Comparison of ENCODE assay signal across 9 mouse cellular contexts in the genomic region with DNA sequence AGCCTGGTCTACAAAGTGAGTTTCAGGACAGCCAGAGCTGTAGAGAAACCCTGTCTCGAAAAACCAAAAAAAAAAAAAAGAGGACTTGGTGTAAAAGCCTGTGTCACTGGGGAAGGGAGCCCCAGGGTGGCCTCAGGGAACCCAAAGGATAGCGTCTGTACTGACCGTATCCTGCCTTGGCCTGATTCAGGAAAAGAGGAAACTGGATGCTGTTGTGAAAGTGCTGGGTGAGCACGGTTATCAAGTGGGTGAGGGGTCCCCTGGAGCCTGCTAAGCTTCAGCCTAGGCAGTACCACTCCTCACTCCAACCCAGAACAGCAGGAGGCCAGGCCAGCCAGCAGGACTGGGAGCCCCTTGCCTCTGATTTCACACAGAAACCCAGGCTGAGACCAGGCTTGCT. TPM values are rescaled to one million over a fixed set of nuclear protein-coding genes. Genes with fewer than 3 reads are reported as not detected.
DNase-seq lines count a peak whose midpoint lies in the region; ATAC-seq and TF ChIP-seq lines count a peak whose summit lies in the region.
"Had no signal": no experiment of that assay in that cellular context is flagged by ENCODE, and none has a peak within 500 bp of the region (broad histone marks: within the 10 kb centered on the region; RNA-seq: fewer than 3 reads in every experiment).

No protein-coding gene starts in this region.

- no peak for TF ChIP-seq EP300 in stomach, postnatal 0 days (optimal IDR thresholded peaks at IDR 0.05)

- no peak overlapping the region for H3K27ac ChIP-seq in heart, embryonic 12.5 days (ENCODE audit: poor library complexity, severe bottlenecking)
- H3K27ac ChIP-seq in liver, embryonic 11.5 days (ENCODE audit: low read depth, low read length), result no peak overlapping the region
- H3K27ac ChIP-seq in stomach, postnatal 0 days (replicated peaks), result peak overlapping the region; percentile 99; the same call in 1 of the 2 replicates

- H3K27me3 ChIP-seq in heart, embryonic 12.5 days (replicated peaks), result no peaks in the 10 kb centered on the region
- H3K27me3 ChIP-seq in liver, embryonic 11.5 days (replicated peaks; ENCODE audit: control insufficient read depth, insufficient read depth, low read length), result no peaks in the 10 kb centered on the region
- no peaks in the 10 kb centered on the region for H3K27me3 ChIP-seq in stomach, postnatal 0 days (ENCODE audit: control insufficient read depth, insufficient read depth, low read length)

- H3K9me3 ChIP-seq in heart, embryonic 12.5 days (replicated peaks), result no peaks in the 10 kb centered on the region
- no peaks in the 10 kb centered on the region for H3K9me3 ChIP-seq in liver, embryonic 11.5 days (ENCODE audit: control insufficient read depth, low read length)
- H3K9me3 ChIP-seq in stomach, postnatal 0 days (ENCODE audit: control insufficient read depth, low read length), result no peaks in the 10 kb centered on the region

- peak overlapping the region; percentile 84 for H3K4me2 ChIP-seq in heart, embryonic 12.5 days
- 0 out of 2 replicates have a peak overlapping the region, but pooled peaks have one; percentile 21 for H3K4me2 ChIP-seq in liver, embryonic 11.5 days
- peak overlapping the region; percentile 89; the same call in 1 of the 2 replicates for H3K4me2 ChIP-seq in stomach, postnatal 0 days (replicated peaks; ENCODE audit: low read depth)

- peaks cover 29% of the 10 kb centered on the region for H3K36me3 ChIP-seq in heart, embryonic 12.5 days
- H3K36me3 ChIP-seq in liver, embryonic 11.5 days (ENCODE audit: control insufficient read depth, insufficient read depth, low read length), result peaks cover 13% of the 10 kb centered on the region
- peaks cover 2% of the 10 kb centered on the region; the same call in 1 of the 2 replicates for H3K36me3 ChIP-seq in stomach, postnatal 0 days (ENCODE audit: control insufficient read depth, insufficient read depth, low read length)

- TF ChIP-seq CTCF in stomach, postnatal 0 days (IDR thresholded peaks at IDR 0.05; ENCODE audit: low read depth), result no peak

- no peak overlapping the region for H3K4me3 ChIP-seq in heart, embryonic 12.5 days
- no peak overlapping the region for H3K4me3 ChIP-seq in liver, embryonic 11.5 days (ENCODE audit: low read depth, low read length)
- no peak overlapping the region for H3K4me3 ChIP-seq in stomach, postnatal 0 days (ENCODE audit: low read depth, low read length)

- DNase-seq in heart, adult 18-20 months, result no peak
- DNase-seq in thymus, postnatal 4 days, result peak; percentile 26
- no peak for DNase-seq in thymus, postnatal 0 days (ENCODE audit: low spot score)
- DNase-seq in liver, embryonic 11.5 days (ENCODE audit: low spot score), result no peak
- no peak for DNase-seq in stomach, postnatal 0 days (ENCODE audit: low spot score)
- DNase-seq in thymus, postnatal 36 days, result no peak
- no peak for DNase-seq in adrenal gland, postnatal 36 days

- H3K4me1 ChIP-seq in heart, embryonic 12.5 days (replicated peaks), result peaks cover 49% of the 10 kb centered on the region
- H3K4me1 ChIP-seq in liver, embryonic 11.5 days (replicated peaks; ENCODE audit: control insufficient read depth, insufficient read depth, low read length), result peaks cover 41% of the 10 kb centered on the region
- H3K4me1 ChIP-seq in stomach, postnatal 0 days (replicated peaks; ENCODE audit: control insufficient read depth, insufficient read depth), result peaks cover 7% of the 10 kb centered on the region

- peak overlapping the region; percentile 84 for H3K9ac ChIP-seq in heart, embryonic 12.5 days
- H3K9ac ChIP-seq in liver, embryonic 11.5 days (ENCODE audit: low read depth, low read length), result no peak overlapping the region; the same call in 1 of the 2 replicates
- peak overlapping the region; percentile 92 for H3K9ac ChIP-seq in stomach, postnatal 0 days (ENCODE audit: low read length)

- 68% methylated on average over 4 of the region's 4 CpGs for WGBS in heart, embryonic 12.5 days
- 64% methylated on average over 4 of the region's 4 CpGs for WGBS in liver, embryonic 11.5 days
- 72% methylated on average over 4 of the region's 4 CpGs for WGBS in stomach, postnatal 0 days

- no peak for ATAC-seq in heart, embryonic 12.5 days (ENCODE audit: insufficient number of reproducible peaks, low FRiP score)
- no peak for ATAC-seq in liver, embryonic 11.5 days (replicated peaks; ENCODE audit: low FRiP score)
- no peak for ATAC-seq in stomach, postnatal 0 days (ENCODE audit: low FRiP score, low TSS enrichment)

RNA-seq across cellular contexts. Expression of gene Ubald1, which starts 2.9 kb away (rescaled TPM):
- 26.8 and 27.1 TPM in 2 replicates for polyA plus RNA-seq in heart, embryonic 12.5 days (2016; fragmentation: Nextera tagmentation; extraction: Ambion mirVana)
- total RNA-seq in heart, adult 18-20 months (2021), result 10 to 100 TPM; 14.3 to 19.7 TPM
- polyA plus RNA-seq in thymus, postnatal 0 days (2015; fragmentation: Nextera tagmentation; extraction: Ambion mirVana), result 57.5 and 62.3 TPM in 2 replicates
- 26.4 and 29.9 TPM in 2 replicates for polyA plus RNA-seq in liver, embryonic 11.5 days (2014; fragmentation: Nextera tagmentation; extraction: Ambion mirVana)
- 32.1 and 40.0 TPM in 2 replicates for polyA plus RNA-seq in stomach, postnatal 0 days (2015; fragmentation: Nextera tagmentation; extraction: Ambion mirVana)
- 10 to 100 TPM; 29.2 to 36.1 TPM for total RNA-seq in adrenal gland, postnatal 36 days (2021)

RNA-seq across cellular contexts. Expression of gene Mgrn1, which starts 8.9 kb away (rescaled TPM):
- 114 and 116 TPM in 2 replicates for polyA plus RNA-seq in heart, embryonic 12.5 days (2016; fragmentation: Nextera tagmentation; extraction: Ambion mirVana)
- total RNA-seq in heart, adult 18-20 months (2021), result 100 to 1,000 TPM; 165 to 167 TPM
- 31.1 and 31.7 TPM in 2 replicates for polyA plus RNA-seq in thymus, postnatal 0 days (2015; fragmentation: Nextera tagmentation; extraction: Ambion mirVana)
- polyA plus RNA-seq in liver, embryonic 11.5 days (2014; fragmentation: Nextera tagmentation; extraction: Ambion mirVana), result 50.5 and 52.5 TPM in 2 replicates
- 43.0 and 44.0 TPM in 2 replicates for polyA plus RNA-seq in stomach, postnatal 0 days (2015; fragmentation: Nextera tagmentation; extraction: Ambion mirVana)
- total RNA-seq in adrenal gland, postnatal 36 days (2021), result 10 to 100 TPM; 72.9 to 79.3 TPM

RNA-seq across cellular contexts. Expression of gene 4930562C15Rik, which starts 42.0 kb away (rescaled TPM):
- 0.11 and 0.57 TPM in 2 replicates for polyA plus RNA-seq in heart, embryonic 12.5 days (2016; fragmentation: Nextera tagmentation; extraction: Ambion mirVana)
- total RNA-seq in heart, adult 18-20 months (2021), result under 1 TPM in 1 of 2 experiments, not detected in 1; 0.51 TPM
- polyA plus RNA-seq in thymus, postnatal 0 days (2015; fragmentation: Nextera tagmentation; extraction: Ambion mirVana), result 0.31 TPM in 1 of 2 replicates, not detected in the other
- 0.19 and 0.33 TPM in 2 replicates for polyA plus RNA-seq in liver, embryonic 11.5 days (2014; fragmentation: Nextera tagmentation; extraction: Ambion mirVana)
- polyA plus RNA-seq in stomach, postnatal 0 days (2015; fragmentation: Nextera tagmentation; extraction: Ambion mirVana), result 0.23 and 0.32 TPM in 2 replicates
- not detected for total RNA-seq in adrenal gland, postnatal 36 days (2021)
- polyA plus RNA-seq: small intestine, adult 2 months had no signal

Comparison
In these comparisons a context has a peak if more than half of its experiments do, and no peak if none do; other contexts are left out.
1. H3K4me2 ChIP-seq: peak in every context shown above with its lines; median percentile 89 in stomach, postnatal 0 days; 84 in heart, embryonic 12.5 days; 21 in liver, embryonic 11.5 days.